Mouse (Mus musculus): Measurements from ENCODE around the gene Smarce1.

Smarce1 gene

DNA sequence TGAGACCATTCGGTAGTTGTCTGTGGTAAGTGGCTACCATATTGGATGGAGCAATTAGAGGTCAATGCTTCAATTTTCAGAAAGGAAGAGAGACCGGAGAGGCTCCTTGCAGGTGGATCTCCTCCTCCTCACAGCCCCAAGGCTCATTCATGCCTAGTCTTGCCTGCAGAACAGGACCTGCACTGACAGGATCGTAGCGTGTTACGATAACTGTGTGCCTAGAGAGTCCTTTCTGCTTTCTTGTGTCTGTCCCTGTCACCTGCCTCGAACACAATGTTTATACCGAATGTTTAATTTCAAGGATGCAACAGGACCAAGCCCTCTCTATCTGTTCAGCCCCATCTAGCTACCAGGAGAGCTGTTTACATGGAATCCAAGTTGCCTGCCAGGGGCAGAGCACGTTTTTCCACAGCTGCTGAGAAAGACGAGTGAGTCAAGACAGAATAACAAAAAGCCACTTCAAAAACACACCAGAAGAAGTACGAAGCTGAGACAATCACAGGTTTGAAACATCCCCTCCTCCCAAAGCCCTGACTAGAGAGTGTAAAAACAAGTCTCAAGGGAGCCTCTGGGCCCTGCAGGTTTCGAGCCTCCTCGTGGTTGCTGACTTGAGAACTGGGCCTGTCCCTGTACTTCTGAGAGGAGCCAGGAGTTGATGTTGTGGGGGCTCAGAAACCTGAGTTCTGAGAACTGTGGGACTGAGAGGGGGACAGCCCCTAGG, 60.1 kb downstream of the Smarce1 start:
- no peak for DNase-seq (ENCODE audit: inconsistent age in 2 of 2, low spot score in 1 of 2)

- DNase-seq (ENCODE audit: inconsistent age in 2 of 2, low spot score in 1 of 2) = no peak
These were observed 60.8 kb downstream of the Smarce1 start for GRCm38 (mm10) chr11:99170005-99170404.

DNA sequence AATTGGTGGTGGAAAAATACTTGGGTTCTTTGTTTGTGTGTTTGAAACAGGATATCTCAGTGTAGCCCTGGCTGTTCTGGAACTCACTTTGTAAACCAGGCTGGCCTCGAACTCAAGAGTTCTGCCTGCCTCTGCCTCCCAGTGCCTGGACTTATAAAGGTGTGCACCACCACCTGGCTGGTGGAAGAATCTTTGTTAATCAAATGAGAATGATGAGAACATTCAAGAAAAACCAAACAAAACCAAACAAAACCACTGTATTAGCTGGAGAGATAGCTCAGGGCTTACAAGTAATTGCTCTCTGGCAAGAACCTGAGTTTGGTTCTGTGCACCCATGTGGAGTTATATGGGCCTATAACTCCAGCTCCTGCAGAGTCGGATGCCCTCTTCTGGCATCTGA, 61.4 kb downstream of the Smarce1 start:
- DNase-seq (ENCODE audit: inconsistent age in 2 of 2, low spot score in 1 of 2) = no peak

GRCm38 (mm10) chr11:99168030-99168474, 62.8 kb downstream of the Smarce1 start:
- DNase-seq (ENCODE audit: inconsistent age in 2 of 2, low spot score in 1 of 2) = no peak

DNA sequence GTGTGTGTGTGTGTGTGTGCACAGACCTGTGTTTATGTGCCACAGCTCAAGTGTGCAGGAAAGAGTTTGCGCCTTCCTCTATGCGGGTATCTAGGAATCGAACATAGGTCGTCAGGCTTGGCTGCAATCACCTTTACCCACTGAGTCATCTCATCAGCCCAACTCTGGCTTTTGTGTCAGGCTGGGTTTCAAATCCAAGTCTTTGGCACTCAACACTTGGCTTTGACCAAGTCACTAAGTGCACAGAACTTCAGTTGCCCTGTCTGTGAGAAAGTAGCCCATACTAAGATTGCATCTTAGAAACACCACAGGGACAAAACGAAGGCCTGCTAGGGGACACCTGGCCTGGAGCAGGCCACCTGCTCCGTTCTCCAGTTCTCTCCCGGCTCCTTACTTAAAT, 63.2 kb downstream of the Smarce1 start:
- DNase-seq (ENCODE audit: inconsistent age in 2 of 2, low spot score in 1 of 2) = no peak

GRCm38 (mm10) chr11:99166241-99166640, 64.6 kb downstream of the Smarce1 start:
- no peak for DNase-seq (ENCODE audit: inconsistent age in 2 of 2, low spot score in 1 of 2)

GRCm38 (mm10) chr11:99165031-99165752, 65.6 kb downstream of the Smarce1 start:
- no peak for DNase-seq (ENCODE audit: inconsistent age in 2 of 2, low spot score in 1 of 2)

DNA sequence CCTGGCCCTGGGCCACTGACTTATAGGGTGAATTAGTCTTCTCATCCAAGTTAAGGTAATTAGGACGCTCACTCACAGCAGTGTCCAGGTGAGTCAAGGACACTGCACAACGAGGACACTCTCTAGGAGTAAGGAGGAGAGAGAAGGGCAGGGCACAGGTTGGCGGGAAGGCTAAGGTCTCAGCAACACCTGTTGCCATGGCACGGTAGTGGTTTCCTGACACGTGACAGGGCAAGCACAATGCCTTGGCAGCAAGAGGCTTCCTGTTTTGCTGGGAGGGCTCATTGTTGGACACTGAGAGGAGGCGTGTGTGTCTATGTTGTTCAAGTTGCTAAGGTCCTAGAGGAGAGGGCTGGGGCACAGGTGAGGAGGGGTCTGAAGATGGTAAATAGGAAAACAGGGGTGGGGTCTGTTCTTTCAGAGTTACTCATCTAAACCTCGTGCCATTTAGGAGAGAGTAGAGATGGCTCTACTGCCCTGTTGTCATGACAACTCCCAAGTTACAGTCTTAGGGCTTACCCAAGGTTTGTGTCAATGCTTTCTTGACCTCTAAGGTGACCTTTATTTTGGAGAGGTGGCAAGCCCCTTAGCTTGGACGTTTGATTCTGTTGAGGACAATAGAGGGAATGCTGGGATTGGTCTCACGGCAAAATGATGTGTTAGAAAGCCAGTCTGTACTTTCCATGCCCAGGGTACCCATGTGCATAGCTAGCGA, 67.7 kb downstream of the Smarce1 start:
- DNase-seq (ENCODE audit: inconsistent age in 2 of 2, low spot score in 1 of 2) = no peak

GRCm38 (mm10) chr11:99161648-99162047, 69.2 kb downstream of the Smarce1 start:
- DNase-seq (ENCODE audit: inconsistent age in 2 of 2, low spot score in 1 of 2) = no peak

- DNase-seq (ENCODE audit: inconsistent age in 2 of 2, low spot score in 1 of 2) = no peak
These were observed 70.6 kb downstream of the Smarce1 start for GRCm38 (mm10) chr11:99160228-99160627.
